Mouse (Mus musculus): ENCODE data around the gene Klhl22.
"Not testable (repeated sequence)": the region's sequence is repeated elsewhere in the genome, so short reads cannot be mapped to it uniquely, and the experiment has no call there.

The Klhl22 gene

GRCm38 (mm10) chr16:17759344-17759773 is at the start of gene Klhl22:
TSS of gene Klhl22 (plus strand) at chr16:17759618.
- peak; percentile 46 for DNase-seq (ENCODE audit: low read depth, low spot score)

- DNase-seq (ENCODE audit: low read depth, low spot score): no peak
These were observed 41.6 kb upstream of the Klhl22 start for GRCm38 (mm10) chr16:17717791-17718190.

GRCm38 (mm10) chr16:17721114-17721808 is 38.2 kb upstream of the Klhl22 start:
- DNase-seq (ENCODE audit: low read depth, low spot score): no peak

- DNase-seq (ENCODE audit: low read depth, low spot score): no peak
These were observed 37.5 kb upstream of the Klhl22 start for GRCm38 (mm10) chr16:17721822-17722460.

- DNase-seq (ENCODE audit: low read depth, low spot score): peak; percentile 70
These were observed 36.7 kb upstream of the Klhl22 start for GRCm38 (mm10) chr16:17722461-17723324.

GRCm38 (mm10) chr16:17723325-17723626 is 36.1 kb upstream of the Klhl22 start:
- no peak for DNase-seq (ENCODE audit: low read depth, low spot score)

GRCm38 (mm10) chr16:17724448-17724847 is 35.0 kb upstream of the Klhl22 start:
- DNase-seq (ENCODE audit: low read depth, low spot score): no peak

- DNase-seq (ENCODE audit: low read depth, low spot score): no peak
These were observed 32.1 kb upstream of the Klhl22 start for GRCm38 (mm10) chr16:17727179-17727861.

- DNase-seq (ENCODE audit: low read depth, low spot score): no peak
These were observed 29.4 kb upstream of the Klhl22 start for GRCm38 (mm10) chr16:17729974-17730373.

GRCm38 (mm10) chr16:17732021-17732420 is 27.4 kb upstream of the Klhl22 start:
- no peak for DNase-seq (ENCODE audit: low read depth, low spot score)

GRCm38 (mm10) chr16:17732431-17732830 is 27.0 kb upstream of the Klhl22 start:
- no peak for DNase-seq (ENCODE audit: low read depth, low spot score)

- DNase-seq (ENCODE audit: low read depth, low spot score): no peak
These were observed 26.5 kb upstream of the Klhl22 start, which contains the start of gene Med15 for GRCm38 (mm10) chr16:17732841-17733340. TSS of gene Med15 (minus strand) at chr16:17732891.

- no peak for DNase-seq (ENCODE audit: low read depth, low spot score)
These were observed 25.8 kb upstream of the Klhl22 start for GRCm38 (mm10) chr16:17733646-17734045.

GRCm38 (mm10) chr16:17734872-17735271 is 24.5 kb upstream of the Klhl22 start:
- DNase-seq (ENCODE audit: low read depth, low spot score): not testable (repeated sequence)

- DNase-seq (ENCODE audit: low read depth, low spot score): no peak
These were observed 23.3 kb upstream of the Klhl22 start for GRCm38 (mm10) chr16:17736156-17736555.

GRCm38 (mm10) chr16:17740080-17740479 is 19.3 kb upstream of the Klhl22 start:
- no peak for DNase-seq (ENCODE audit: low read depth, low spot score)

GRCm38 (mm10) chr16:17742810-17743209 is 16.6 kb upstream of the Klhl22 start:
- no peak for DNase-seq (ENCODE audit: low read depth, low spot score)

GRCm38 (mm10) chr16:17743279-17743678 is 16.1 kb upstream of the Klhl22 start:
- no peak for DNase-seq (ENCODE audit: low read depth, low spot score)

GRCm38 (mm10) chr16:17744536-17744935 is 14.9 kb upstream of the Klhl22 start:
- peak; percentile 50 for DNase-seq (ENCODE audit: low read depth, low spot score)

- no peak for DNase-seq (ENCODE audit: low read depth, low spot score)
These were observed 14.4 kb upstream of the Klhl22 start for GRCm38 (mm10) chr16:17745067-17745466.

- no peak for DNase-seq (ENCODE audit: low read depth, low spot score)
These were observed 6.4 kb upstream of the Klhl22 start for GRCm38 (mm10) chr16:17753001-17753400.

GRCm38 (mm10) chr16:17753686-17754085 is 5.7 kb upstream of the Klhl22 start:
- DNase-seq (ENCODE audit: low read depth, low spot score): no peak

All from WW6 (cell line).